Mouse (Mus musculus): ENCODE measurements around the gene Lrg1. TPM values are rescaled to one million over a fixed set of nuclear protein-coding genes. Genes with fewer than 3 reads are reported as not detected.

Gene Lrg1
- 23.4 and 23.9 TPM in 2 replicates for polyA plus RNA-seq (2012; rRNA removed)

DNA sequence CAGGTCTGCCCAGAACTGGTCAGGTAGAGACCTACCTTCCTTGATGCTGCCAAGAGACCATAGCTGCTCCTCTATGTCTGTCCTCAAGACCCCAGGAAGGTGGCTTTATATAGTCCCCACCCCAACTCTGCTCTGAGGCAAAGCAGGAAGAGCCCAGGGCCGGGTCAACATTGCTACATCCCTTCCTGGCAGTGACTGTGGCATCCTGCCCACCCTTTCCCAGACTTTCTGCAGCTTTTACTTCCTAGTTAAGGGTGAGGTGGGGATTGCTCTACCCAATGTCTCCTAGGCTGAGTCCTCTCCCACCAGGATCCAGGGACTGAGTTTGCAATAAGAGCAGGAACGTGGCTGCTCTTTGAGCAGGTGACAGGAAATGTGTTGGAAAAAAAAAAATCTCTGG, at the start of gene Lrg1:
Lrg1 (minus strand) TSS at position 176 of the 400 bp plus-strand sequence.
- DNase-seq (ENCODE audit: low spot score), result no peak

DNA sequence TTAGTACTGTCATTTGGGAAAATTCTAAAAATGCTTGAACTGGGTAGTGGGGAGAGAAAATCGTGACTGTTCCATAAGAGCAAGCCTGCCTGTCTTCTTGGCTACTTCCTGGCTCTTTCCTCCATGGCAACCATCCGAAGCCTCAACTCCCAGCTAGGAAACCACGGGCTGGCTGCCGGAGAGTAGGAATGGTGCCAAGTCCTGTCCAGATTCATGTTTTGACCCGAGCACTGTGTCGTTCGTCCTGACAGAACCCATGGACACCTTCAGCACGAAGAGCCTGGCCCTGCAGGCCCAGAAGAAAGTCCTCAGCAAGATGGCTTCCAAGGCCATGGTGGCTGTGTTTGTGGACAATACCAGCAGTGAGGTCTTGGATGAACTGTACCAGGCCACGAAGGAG, 49.7 kb upstream of the Lrg1 start:
- no peak for DNase-seq (ENCODE audit: low spot score)

DNA sequence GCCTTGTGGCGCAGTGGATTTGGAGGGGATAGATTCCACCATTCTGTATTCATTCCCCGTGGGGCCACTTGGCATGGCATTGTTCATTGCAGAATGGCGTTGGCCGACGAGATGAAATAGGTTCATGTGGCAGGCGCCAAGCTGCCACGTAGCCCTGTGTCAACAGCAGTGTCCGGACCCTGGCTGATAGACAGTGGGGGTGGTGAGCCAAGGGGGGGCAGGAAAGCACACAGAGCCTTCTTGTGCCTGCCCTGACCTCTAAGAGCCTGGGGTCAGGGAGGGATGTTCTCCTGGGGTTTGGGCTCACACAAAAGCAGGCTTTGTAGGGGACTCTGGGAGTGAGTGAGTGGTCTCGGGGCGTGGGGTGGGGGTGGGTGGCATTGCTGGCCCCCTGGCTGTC, 48.8 kb upstream of the Lrg1 start:
- DNase-seq (ENCODE audit: low spot score), result no peak

DNA sequence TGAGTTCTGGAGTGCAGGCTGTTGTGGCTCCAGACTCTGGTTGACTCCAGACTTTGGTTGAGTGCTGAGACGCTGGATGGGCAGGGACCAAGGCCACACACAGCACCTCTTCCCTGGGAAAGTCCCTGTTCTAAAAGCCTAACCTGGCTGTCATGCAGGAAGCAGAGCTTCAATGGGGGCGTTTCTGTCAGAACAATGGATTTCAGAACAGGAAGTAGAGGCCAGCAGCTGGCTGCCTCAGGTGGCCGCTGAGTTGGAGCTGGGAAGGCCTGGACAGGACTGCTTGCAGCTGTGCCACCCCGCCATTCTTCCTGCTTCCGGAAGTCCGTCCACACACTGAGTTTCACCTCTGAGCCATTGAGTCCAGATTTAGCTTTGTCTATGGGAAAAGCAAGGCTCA, 48.0 kb upstream of the Lrg1 start:
- DNase-seq (ENCODE audit: low spot score), result no peak

DNA sequence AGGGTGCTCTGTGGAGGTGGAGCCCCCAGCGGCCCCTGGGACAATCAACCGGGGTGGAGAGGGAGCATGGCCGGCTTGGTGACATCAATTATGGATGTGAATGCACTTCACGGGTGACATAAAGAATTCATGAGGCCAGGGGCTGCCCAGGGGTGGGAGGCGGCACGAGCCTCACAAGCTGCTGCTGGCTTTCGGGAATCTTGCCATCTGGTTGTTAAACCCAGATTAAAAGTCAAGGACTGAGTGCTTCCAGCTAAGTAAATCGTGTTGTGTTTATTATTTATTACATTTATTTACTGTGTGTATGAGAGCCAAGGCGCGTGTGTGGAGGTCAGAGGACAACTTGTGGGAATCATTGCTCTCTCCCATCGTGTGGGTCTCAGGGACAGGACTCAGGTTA, 43.9 kb upstream of the Lrg1 start:
- no peak for DNase-seq (ENCODE audit: low spot score)

DNA sequence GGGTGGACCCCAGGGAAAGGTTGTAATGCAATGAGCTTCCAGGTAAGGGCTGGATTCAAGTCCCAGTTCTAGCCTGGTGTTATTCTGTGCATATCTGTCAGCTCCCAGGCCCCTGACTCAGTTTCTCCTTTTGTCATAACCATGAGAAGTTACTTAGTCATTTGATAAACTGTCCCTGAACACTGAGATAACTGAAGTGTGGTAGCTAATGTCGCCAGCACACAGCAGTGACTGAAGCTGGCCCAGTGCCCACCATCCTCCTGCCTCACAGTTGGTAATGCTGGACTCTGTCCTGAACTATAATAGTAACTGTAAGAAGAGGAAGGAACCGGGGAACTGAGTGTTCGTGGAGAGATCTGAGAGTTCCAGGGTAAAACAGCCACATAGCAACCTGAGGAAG, 42.7 kb upstream of the Lrg1 start:
- DNase-seq (ENCODE audit: low spot score), result no peak

DNA sequence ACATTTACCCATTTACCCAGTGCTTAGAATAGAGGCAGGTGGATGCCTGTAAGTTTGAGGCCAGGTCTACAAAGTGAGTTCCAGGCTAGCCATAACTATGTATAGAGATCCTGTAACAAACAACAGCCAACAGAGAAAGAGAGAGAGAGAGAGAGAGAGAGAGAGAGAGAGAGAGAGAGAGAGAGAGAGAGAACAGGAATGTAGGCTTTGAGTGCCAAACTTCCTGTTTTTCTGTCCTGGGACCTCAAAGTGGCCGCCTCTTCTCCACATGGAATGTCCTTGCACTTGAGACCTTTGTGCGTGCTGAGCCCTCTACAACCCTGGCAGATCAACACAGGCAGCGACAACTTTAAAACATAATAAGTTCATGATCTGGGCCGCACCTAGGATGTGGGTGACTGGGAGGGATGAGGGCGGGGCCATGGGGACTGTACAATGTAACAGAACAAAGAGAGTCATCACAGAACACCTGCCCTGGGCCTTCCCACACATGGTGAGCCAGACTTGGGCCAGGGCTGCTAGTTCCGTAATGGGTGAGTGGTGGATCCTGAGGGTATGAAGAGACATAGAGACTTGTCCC, 41.8 kb upstream of the Lrg1 start:
- no peak for DNase-seq (ENCODE audit: low spot score)

DNA sequence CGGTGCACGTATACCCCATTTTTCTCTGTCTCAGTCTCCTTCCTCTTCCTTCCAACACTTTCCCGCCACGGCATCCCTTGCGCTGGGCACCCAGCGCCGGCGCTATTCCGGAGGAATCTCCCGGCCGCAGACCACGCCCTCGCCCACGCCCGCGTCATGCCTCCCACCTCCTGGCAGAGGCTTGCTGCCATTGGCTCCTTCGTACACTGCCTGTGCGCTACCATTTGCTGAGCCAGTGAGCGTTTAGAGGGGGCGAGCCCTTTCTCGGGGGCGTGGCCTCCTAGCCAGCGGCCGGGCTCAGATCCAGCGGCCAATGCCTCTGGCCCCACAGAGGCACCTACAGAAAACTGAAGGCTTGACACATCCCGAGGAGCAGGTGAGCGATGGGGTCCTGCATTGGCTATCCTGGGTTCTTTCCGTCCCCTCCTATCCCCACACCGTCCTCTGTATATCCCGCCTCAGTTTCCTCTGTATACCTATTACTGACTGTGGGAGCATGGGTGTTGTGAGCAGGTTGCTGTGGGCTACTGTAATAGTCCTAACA, 40.5 kb upstream of the Lrg1 start, which contains the start of gene Tnfaip8l1:
Tnfaip8l1 (plus strand) TSS at position 247 of the 544 bp plus-strand sequence.
- peak; percentile 74 for DNase-seq (ENCODE audit: low spot score)

DNA sequence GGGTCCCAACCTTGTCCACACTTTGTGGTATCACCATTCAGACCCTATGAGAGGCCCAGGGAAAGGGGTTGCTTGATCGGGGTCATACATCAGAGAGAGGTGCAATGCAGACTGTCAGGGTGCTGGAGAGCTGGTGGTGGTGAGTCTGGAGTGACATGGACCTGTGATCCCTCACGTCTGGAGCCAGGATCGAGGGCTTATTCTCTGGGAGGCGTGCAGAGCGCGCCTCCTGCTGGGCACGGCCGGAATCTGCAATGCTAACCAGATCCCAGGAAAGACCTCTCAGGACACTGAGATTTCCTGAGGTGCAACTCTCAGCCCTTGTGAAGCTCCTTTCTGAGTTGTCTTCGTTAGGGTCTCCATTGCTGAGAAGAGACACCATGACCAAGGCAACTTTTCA, 37.9 kb upstream of the Lrg1 start:
- DNase-seq (ENCODE audit: low spot score), result no peak

DNA sequence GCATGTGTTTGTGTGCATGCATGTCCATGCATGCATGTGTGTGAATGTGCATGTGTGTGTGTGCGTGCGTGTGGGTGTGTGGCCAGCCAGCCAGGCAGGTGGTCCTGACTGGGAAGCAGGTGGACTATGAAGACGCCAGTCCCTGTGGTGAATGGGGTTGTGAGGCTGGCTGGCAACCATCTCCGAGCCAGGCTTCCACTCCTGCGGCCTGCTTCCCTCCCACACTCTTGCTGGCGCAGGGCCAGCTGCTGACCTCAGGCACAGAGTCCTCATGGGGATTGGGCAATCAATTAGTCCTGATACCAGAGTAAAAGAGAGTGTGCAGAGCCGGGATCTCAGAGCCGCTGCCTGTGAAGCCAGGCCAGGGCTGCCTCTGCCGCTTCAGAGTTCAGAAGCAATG, 31.8 kb upstream of the Lrg1 start:
- no peak for DNase-seq (ENCODE audit: low spot score)

DNA sequence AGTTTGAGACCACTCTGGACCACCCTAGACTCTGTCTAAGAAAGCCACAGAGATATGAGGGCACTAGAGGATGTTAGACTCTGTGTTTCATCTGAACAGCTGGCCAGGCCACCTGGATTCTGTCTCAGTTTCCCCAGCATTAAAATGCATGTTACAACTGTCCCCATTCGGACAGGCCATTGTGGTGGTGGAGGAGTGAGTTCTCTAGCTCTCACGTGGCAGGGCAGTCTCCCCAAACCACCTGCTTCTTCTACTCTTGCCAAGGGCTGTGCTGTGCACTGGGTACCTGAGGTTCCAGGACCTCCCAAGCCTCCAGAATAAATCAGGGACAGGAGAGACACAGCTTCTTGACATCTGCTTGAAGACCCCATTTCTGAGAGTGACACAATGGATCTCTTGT, 28.1 kb upstream of the Lrg1 start:
- DNase-seq (ENCODE audit: low spot score), result no peak

DNA sequence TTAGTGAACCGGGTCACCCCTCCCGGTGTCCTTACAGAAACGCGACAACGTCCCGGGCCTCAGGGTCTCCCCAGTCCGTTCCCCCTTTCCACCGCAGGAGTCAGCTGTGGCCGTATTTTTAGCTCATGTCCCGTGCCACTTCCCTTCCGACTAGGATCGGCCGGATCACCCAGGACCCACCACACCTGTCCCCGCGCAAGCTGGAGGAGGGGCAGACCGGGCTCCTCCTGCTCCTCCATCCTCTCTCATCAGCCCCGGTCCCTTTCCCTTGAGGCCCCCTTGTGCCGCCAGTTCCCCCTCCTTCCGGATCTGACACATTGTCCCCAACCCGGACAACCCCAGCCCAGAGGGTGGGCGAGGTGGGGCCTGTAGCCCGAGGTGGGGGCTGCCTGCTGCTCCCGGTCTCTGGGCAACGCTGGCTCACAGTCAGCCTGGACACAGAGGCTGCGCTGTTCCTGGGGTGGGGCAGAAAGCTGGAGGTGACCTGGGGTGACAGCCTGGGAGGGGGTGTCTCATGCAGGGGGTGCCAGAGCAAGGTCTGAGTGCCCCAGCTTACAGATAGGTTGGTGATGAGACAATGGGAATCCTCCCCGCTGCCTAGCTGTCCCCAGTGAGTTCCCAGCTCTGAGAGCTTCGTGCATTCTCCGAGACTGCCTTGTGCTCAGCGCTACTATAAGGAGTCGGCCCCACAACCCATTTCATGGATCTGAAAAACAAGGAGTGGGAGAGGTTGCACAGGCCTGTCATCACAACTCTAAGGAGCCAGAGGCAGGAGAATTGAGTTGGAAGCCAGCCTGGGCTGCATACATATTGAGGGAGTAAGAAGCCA, 27.2 kb upstream of the Lrg1 start:
- DNase-seq (ENCODE audit: low spot score), result no peak

DNA sequence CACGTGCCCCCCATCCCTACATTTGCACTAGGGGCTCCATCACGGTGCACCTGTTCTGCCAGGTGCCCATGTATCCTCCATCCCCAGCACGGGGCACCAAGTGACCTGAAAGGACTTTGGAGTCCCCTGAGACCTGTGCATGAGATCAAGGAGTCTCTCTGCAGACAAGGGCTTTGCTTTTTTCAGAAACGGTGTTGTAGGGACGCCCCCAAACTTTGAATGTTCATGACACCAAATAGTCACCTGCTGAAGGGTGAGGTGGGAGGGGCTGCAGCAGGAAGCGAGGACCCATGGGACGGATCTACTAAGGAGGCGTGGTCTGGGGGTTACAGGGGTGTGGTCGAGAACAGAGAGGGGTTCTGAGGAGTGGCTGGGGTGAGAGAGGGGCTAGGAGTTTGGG, 26.5 kb upstream of the Lrg1 start:
- DNase-seq (ENCODE audit: low spot score), result no peak

DNA sequence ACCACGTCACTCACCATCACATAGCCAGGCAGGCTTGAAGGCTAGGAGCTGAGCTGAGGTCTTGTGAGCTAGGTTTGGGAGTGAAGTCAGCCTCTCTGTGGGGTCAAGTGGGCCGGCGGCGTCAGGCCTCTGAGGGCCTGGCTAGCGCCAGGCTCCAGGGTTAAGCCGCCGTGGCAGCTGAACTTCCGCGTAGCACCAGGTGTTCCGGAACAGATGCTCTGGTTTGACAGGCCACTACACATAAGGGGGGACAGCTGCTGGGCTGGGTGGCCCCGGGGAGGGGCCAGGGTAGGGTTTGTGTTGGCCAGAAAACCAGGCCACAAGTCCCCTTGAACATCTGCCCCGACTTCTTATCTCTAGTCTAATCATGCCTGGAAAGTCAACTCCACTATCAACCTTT, 25.6 kb upstream of the Lrg1 start:
- no peak for DNase-seq (ENCODE audit: low spot score)

DNA sequence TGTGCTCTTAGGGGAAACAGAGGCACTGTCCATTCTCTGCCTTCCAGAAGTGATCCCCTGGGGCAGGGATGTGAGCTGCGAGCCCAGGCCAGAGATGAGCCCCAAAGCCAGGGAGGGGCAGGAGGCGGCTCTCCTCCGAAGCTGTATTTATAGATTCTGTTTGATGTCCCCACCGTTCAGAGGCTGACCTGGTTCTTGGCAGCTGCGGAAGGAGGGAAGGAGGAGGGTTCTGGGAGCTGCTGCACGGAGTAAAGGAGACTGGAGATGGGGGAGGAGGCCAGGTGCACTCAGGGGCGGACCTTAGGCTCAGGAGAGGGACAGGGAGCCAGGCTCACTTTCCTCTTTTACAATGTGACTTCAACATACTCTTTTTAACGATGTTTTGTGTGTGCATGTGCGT, 24.3 kb upstream of the Lrg1 start:
- no peak for DNase-seq (ENCODE audit: low spot score)

DNA sequence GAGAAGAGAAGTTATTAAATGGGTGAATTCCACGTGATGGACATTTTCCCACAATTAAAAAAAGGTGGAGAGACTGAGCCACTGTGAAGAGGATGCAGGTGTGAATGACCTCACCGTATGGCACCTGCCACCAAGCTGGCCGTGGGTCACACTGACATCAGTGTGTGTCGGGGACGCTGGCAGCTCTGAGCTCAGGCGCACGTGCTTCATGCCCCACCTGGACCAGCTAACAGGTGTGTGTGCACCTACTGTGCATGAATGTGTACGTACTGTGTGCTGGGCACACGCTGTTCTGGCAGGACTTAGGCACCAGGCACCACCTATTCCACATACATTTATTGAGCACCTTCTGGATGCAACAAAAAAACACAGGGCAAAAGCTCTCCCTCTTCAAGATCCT, 22.7 kb upstream of the Lrg1 start:
- DNase-seq (ENCODE audit: low spot score), result no peak

DNA sequence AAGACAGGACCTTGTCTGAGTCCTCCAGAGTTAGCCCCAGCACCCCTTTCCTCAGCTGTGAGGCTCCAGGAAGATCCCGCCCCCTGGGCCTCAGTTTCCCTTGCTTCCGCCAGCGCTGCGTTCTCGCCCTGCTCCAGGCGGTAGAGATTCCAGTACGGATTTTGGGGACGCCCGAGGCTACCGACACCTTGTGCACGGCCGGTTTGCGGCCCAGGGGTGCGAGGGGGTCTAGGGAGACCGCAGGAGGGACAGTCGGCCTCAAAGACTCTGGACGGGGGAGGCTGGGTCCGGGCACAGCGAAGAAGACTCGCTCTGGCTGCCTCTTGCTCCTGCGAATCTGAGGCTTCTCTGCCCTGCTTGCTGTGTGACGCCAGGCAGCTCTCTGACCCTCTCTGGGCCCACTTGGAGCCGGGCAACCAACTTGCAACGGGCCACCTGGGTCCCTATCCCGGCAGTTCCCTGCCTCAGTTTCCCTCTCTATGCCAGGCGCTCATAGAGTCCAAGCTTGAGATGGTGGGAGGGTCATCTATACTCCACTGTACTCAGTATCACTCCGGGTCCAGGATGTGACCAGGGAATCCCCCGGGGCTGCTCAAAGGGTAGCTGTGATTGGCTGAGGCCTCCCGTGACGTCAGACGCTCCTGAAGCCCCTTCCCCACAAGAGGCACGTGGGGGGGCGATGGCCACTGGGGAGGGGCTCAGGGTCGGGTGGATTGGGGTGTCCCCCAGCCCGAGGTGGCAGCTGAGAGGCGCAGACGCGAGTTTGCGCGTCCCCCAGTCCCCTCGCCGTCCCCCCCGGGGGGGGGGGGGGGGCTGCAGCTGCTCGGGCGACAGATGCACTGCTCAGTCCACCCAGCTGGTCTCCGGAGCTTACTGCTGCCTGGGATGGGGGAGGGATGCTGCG, 20.2 kb upstream of the Lrg1 start:
- DNase-seq (ENCODE audit: low spot score), result no peak

DNA sequence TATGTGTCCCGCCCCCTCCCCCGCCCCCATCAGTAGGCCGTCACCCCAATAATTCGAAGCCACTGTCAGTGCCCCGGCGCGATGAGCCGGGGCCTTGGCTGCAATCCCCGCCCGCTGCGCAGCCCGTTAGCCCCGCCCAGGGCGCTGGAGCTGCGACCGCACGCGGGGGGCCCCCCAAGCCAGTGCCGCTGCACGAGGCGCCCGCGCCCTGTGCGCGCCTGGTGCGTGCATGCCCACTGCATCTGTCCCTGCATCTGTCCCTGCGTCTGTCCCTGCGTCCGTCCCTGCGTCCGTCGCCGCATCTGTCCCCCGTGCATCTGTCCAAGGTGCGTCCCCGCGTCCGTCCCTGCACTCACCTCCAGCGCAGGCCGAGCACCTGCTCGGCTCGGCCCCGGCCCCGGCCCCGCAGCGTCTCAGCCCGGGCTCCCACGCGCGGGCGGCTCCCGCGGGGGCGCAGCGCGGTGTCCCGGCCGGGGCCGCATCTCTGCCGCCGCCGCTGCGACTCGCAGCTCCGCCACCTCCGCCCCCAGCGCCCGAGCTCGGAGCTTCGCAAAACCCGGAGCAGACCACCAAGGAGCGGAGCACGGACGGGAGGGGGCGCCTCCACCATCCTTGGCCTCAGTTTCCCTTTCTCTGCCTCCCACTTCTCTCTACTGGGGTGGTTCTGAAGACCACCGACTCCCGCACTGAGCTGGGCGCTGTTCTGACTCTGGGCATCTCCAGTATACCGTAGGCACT, 18.2 kb upstream of the Lrg1 start, which contains the start of gene Sema6b:
Sema6b (minus strand) TSS at position 486 of the 738 bp plus-strand sequence.
- DNase-seq (ENCODE audit: low spot score), result no peak

DNA sequence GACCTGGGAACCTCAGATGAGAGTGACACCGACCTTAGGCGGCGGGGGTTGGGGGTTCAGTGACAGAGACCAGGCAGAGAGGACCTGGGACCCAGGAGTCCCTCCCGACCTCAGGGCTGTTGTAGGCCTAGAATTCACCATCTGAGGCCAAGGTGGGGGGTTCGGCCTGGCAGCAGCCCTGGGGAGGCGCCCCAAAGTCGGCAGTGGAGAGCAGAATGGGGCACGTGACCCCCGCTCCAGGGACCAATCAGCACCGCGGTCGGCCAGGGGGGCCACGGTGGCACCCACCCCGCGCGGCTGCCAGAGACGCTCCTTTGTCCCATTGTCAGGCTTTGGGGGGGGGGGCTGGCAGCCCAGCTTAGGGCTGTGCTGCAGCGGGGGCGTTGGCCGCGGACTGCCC, 17.6 kb upstream of the Lrg1 start:
- DNase-seq (ENCODE audit: low spot score), result no peak

DNA sequence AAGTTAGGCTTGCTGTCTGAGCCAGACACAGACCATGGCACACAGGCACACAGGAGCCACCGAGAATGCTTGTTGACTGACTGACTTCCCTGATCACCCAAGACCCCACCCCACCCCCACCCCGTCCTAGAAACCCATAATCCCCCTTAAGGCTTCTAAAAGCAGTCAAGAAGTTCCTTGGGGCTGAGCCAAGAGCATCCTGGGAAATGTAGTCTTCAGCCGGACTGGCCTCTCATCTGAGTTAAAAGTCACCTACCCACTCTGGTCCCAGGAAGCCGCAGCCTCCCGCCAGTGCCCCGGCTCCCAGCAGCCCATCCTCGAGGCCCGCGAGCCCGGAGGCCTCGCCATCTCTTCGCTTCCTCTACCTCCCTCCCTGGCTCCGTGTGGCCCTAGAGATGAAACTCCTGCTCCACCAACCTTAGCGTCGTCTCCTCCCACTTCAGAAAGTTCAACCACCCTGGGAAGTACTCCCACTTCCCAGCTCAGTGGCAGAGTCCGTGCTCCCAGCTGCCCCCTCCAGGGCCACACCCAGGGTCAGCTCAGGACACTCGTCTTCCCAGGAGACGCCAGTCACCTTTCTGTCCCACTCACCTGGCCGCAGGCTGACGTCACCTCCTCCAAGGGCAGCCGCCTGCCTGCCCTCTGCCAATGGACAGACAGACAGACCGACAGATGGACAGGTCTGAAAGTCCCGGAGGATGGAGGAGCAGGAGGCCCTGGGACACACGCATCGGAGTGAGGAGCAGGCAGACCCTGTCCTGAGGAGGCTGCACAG, 16.2 kb upstream of the Lrg1 start:
- DNase-seq (ENCODE audit: low spot score), result no peak

DNA sequence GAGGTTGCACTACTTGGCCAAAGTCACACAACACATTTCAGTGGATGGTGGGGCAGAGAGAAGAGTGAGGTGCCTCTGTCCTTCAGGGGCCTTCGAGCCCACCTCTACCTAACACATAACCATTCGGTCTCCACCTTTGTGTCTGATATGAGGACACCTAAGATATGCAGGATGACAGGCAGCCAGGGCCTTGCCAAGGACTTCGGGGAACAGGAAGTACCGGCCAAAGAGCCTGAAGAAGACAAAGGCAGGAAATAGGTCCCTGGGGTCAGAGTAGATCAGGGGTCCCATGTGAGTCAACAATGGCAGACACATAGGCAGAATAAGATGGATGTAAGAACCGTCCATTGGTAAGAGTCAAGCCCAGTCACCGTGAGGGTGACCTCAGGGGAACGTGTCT, 14.8 kb upstream of the Lrg1 start:
- DNase-seq (ENCODE audit: low spot score), result no peak

Measured in urinary bladder, adult 2 months (tissue).